Mouse (Mus musculus): Measurements from ENCODE around the gene Msx3. TPM values are rescaled to one million over a fixed set of nuclear protein-coding genes. Genes with fewer than 3 reads are reported as not detected.

Gene Msx3
- not detected for polyA plus RNA-seq (2017; shearing (Covaris generic))

DNA sequence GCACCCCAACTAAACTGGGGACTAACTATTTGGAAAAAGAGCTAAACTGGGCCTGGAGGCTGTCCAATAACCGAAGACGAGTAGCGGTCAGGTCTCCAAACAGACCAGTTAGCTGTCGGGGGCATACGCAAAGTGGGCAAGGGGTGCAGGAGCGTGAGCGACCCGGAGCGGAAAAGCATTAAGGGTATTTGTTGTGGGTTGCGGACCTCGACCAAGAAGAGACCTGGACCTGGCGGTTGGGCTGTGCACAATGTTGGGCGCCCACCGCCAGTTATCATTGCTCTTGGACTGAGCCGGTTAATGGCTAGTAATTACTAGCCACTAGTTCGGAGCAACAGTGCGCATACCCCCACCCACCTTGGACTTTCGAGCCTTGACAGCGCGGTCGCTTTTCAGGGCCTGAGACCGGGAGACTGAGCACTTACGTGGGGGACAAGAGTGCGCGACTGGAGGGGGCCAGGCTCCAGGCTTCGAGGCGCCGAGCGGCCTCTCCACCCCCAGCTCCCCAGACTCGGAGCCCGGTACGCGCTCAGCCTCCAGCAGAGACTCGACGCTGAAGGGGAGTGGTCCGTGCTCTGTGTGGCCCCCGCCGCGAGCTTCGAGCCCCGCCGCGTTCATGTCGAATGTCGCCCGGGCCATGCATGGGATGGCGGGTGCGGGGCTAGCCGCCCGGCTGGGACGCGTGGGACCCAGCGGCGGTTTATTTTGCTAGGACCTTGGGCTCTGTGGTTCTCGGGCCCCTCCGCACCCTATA is at the start of gene Msx3:
TSS of gene Msx3 (minus strand) at position 729 of the 754 bp plus-strand sequence.

DNA sequence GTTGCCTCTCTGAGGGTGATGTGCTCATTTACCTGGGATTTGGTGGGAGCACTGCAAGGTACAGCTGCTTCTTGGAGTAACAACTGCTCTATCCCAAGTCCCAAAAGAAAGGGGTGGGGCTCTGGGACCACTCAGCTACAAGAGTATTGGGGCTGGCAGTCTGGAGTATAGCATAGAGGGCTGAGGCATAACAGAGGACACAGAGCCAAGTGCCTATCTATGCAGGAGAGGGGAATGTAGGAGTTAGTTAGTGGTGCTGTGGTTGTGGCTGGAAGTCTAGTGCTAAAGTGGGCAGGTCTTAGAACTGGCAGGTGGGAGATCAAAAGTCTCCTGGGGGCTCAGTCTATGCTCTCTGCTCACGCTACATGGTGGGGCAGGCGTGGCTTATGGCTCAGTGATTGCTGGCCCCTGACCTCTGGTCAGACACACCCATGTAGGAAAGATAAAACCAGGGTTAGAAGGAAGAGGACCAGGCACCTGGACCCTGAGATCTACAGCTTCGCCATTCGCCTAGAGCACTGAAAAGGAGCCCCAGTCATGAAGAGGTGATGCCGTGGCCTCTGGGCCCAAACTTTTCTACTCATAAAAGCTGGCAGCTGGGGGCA is 44.1 kb upstream of the Msx3 start, which contains the start of gene Prap1:
TSS of gene Prap1 (plus strand) at position 472 of the 605 bp plus-strand sequence.

DNA sequence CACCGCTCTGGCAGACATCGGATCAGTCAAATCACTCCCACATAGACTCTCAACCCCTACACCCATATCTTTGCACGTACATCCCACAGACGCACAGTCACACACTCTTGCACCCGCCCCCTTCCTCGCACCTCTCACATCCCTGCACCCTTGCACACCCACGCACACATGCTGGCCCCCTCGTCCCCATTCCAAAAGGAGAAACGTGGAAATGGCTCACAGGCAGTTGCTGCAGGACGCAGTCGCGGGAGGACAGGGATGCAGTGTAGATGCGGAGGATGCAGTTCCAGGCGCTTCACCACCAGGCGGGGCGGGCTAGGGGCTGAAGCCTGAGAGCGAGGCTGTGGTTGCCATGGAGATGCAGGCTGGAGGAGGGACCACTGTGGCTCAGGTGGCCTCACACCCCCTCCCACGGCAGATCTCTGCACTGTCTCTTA is 33.4 kb upstream of the Msx3 start, which contains the start of gene Caly:
TSS of gene Caly (minus strand) at position 307 of the 437 bp plus-strand sequence.

DNA sequence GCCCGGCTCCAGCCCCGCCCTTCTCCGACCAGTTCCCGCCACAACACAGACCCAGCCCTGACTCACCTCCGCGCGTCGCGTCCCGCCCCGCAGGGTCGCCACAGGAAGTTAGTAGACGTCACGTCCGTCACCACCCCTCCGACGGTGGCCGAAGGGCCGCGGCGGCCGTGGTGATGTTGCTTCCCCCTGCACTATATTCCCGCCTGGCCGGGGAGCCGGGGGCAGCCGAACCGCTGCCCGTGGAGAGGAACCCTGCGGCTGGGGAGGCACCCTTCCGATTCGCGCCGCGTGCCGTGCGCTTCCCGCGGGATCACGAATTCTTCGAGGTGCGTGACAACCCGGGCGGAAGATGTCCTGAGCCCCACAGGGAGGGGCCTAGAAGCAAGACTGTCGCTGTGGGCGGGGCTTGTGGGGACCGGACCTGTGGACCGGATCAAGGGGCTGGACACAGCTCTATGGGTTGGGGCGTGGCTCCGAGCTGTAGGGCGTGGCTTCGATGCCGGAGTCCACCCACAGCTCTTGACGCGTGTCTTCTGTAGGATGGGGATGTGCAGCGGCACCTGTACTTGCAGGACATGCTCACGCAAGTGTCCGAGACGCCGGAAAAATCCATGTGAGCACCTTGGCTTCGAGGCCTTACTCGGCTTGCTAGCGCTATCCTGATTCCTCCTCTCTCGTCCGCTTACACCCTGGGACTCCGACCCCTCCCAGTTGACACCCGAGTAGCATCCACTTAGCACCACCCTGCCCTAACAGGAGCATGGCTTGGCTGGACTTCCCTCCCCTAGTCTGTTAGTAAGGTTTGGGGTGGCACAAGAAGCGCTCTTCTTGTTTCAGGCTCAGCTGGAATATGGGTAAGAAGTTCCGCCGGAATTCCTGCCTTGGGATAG is 12.4 kb downstream of the Msx3 start, which contains the start of the genes Zfp511 and Tubgcp2:
TSS of gene Zfp511 (plus strand) at position 111 of the 890 bp plus-strand sequence.
TSS of gene Tubgcp2 (minus strand) at position 389 of the 890 bp plus-strand sequence.

Other genes with a start within 250 kb of the Msx3 start
- gene Adgra1, start 214.9 kb downstream of the Msx3 start, polyA plus RNA-seq (2017; shearing (Covaris generic)), result not detected
- 0.23 TPM for gene Kndc1, start 154.4 kb downstream of the Msx3 start, polyA plus RNA-seq (2017; shearing (Covaris generic))
- gene Utf1, start 105.3 kb downstream of the Msx3 start, polyA plus RNA-seq (2017; shearing (Covaris generic)), result 21.0 TPM
- 1.9 TPM for gene 6430531B16Rik, start 70.3 kb downstream of the Msx3 start, polyA plus RNA-seq (2017; shearing (Covaris generic))
- 22.3 TPM for gene Adam8, start 56.5 kb downstream of the Msx3 start, polyA plus RNA-seq (2017; shearing (Covaris generic))
- gene Zfp511, start 12.7 kb downstream of the Msx3 start, polyA plus RNA-seq (2017; shearing (Covaris generic)), result 62.9 TPM
- 34.1 TPM for gene Tubgcp2, start 12.4 kb downstream of the Msx3 start, polyA plus RNA-seq (2017; shearing (Covaris generic))
- not detected for gene Caly, start 33.5 kb upstream of the Msx3 start, polyA plus RNA-seq (2017; shearing (Covaris generic))
- gene Prap1, start 44.3 kb upstream of the Msx3 start, polyA plus RNA-seq (2017; shearing (Covaris generic)), result not detected
- gene Fuom, start 53.4 kb upstream of the Msx3 start, polyA plus RNA-seq (2017; shearing (Covaris generic)), result 6.1 TPM
- gene Paox, start 66.7 kb upstream of the Msx3 start, polyA plus RNA-seq (2017; shearing (Covaris generic)), result 1.3 TPM
- gene Echs1, start 67.4 kb upstream of the Msx3 start, polyA plus RNA-seq (2017; shearing (Covaris generic)), result 28.5 TPM
- 23.1 TPM for gene Mtg1, start 88.5 kb upstream of the Msx3 start, polyA plus RNA-seq (2017; shearing (Covaris generic))
- not detected for gene Sprn, start 105.8 kb upstream of the Msx3 start, polyA plus RNA-seq (2017; shearing (Covaris generic))
- 0.13 TPM for gene Olfr522, start 115.7 kb upstream of the Msx3 start, polyA plus RNA-seq (2017; shearing (Covaris generic))
- gene Olfr523, start 124.1 kb upstream of the Msx3 start, polyA plus RNA-seq (2017; shearing (Covaris generic)), result not detected
- gene Olfr524, start 156.9 kb upstream of the Msx3 start, polyA plus RNA-seq (2017; shearing (Covaris generic)), result 1.0 TPM
- gene Cd163l1, start 169.2 kb upstream of the Msx3 start, polyA plus RNA-seq (2017; shearing (Covaris generic)), result 2.2 TPM
- 18.7 TPM for gene 5830411N06Rik, start 198.2 kb upstream of the Msx3 start, polyA plus RNA-seq (2017; shearing (Covaris generic))